In the genomic region with DNA sequence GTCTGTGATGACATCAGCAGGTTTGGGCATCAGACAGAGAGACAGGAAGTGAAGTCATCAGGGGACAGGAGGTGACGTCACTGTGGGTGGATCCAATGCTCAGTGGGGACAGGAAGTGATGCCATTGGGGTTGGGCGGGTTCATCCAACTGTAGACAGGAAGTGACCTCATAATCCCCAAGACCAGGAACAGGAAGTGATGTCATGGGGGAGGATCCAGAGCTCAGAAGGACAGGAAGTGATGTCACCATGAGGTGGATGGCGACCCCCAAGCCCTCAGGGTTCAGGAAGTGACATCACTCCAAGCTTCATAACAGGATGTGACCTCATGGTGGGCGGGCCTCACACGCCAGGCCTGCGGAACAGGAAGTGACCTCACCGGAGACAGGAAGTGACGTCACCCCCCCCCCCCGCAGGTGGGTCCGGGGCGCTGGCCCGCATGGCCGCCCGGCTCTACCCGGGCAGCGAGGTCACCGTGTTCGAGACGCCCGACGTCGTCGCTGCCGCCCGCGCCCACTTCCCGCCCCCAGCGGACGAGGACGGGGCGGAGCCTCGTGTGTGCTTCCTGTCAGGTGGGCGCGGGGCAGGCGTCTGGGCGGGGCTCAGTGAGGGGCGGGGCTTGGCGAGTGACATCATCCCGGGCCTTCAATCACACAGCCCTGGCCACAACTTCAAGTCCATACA, we compare ENCODE assay signal across 9 mouse cellular contexts. TPM values are rescaled to one million over a fixed set of nuclear protein-coding genes. Genes with fewer than 3 reads are reported as not detected.
DNase-seq lines count a peak whose midpoint lies in the region; ATAC-seq and TF ChIP-seq lines count a peak whose summit lies in the region.
"Had no signal": no experiment of that assay in that cellular context is flagged by ENCODE, and none has a peak within 500 bp of the region (broad histone marks: within the 10 kb centered on the region; RNA-seq: fewer than 3 reads in every experiment).

No protein-coding gene starts in this region.

- H3K36me3 ChIP-seq in lung, embryonic 14.5 days (ENCODE audit: insufficient read depth), result no peaks in the 10 kb centered on the region
- H3K36me3 ChIP-seq in hindbrain, postnatal 0 days (ENCODE audit: insufficient read depth, low read length), result no peaks in the 10 kb centered on the region
- H3K36me3 ChIP-seq in neural tube, embryonic 12.5 days, result peaks cover 43% of the 10 kb centered on the region

- no peaks in the 10 kb centered on the region for H3K27me3 ChIP-seq in lung, embryonic 14.5 days (ENCODE audit: insufficient read depth, low read length)
- no peaks in the 10 kb centered on the region for H3K27me3 ChIP-seq in hindbrain, postnatal 0 days (ENCODE audit: insufficient read depth, low read length)
- no peaks in the 10 kb centered on the region for H3K27me3 ChIP-seq in neural tube, embryonic 12.5 days (replicated peaks)

- TF ChIP-seq CTCF in lung, embryonic 14.5 days (IDR thresholded peaks at IDR 0.05; ENCODE audit: low read depth), result no peak
- no peak for TF ChIP-seq CTCF in hindbrain, postnatal 0 days (IDR thresholded peaks at IDR 0.05; ENCODE audit: low read depth)

- no peaks in the 10 kb centered on the region for H3K4me1 ChIP-seq in lung, embryonic 14.5 days (ENCODE audit: insufficient read depth)
- no peaks in the 10 kb centered on the region for H3K4me1 ChIP-seq in hindbrain, postnatal 0 days (ENCODE audit: insufficient read depth, low read length)
- H3K4me1 ChIP-seq in neural tube, embryonic 12.5 days, result no peaks in the 10 kb centered on the region

- peak; percentile 20 for DNase-seq in lung, embryonic 14.5 days
- no peak for DNase-seq in lung, postnatal 36 days
- peak; percentile 12 for DNase-seq in NIH3T3 (ENCODE audit: low read depth)
- DNase-seq in hindbrain, postnatal 0 days (ENCODE audit: low spot score), result peak; percentile 1
- no peak for DNase-seq in gastrocnemius, adult 8-10 months (ENCODE audit: low spot score in 2 of 2)
- no peak for DNase-seq in cerebellum, adult 9-11 months
- DNase-seq: kidney, postnatal 25 days had no signal

- no peak for ATAC-seq in lung, embryonic 14.5 days (ENCODE audit: insufficient read depth)
- peak; percentile 43 for ATAC-seq in hindbrain, postnatal 0 days
- ATAC-seq in neural tube, embryonic 12.5 days (ENCODE audit: low FRiP score, low read depth), result peak; percentile 34

- H3K27ac ChIP-seq in lung, embryonic 14.5 days (ENCODE audit: low read depth), result no peak overlapping the region
- H3K27ac ChIP-seq in hindbrain, postnatal 0 days, result no peak overlapping the region
- no peak overlapping the region for H3K27ac ChIP-seq in neural tube, embryonic 12.5 days

- H3K4me2 ChIP-seq in lung, embryonic 14.5 days, result no peak overlapping the region
- no peak overlapping the region for H3K4me2 ChIP-seq in hindbrain, postnatal 0 days (ENCODE audit: low read depth, low read length)
- H3K4me2 ChIP-seq in neural tube, embryonic 12.5 days (replicated peaks), result no peak overlapping the region

- no peak overlapping the region for H3K9ac ChIP-seq in lung, embryonic 14.5 days
- H3K9ac ChIP-seq in hindbrain, postnatal 0 days (replicated peaks; ENCODE audit: low read length), result no peak overlapping the region
- no peak overlapping the region for H3K9ac ChIP-seq in neural tube, embryonic 12.5 days

- 94% methylated on average over 39 of the region's 39 CpGs for WGBS in lung, embryonic 14.5 days
- 95% methylated on average over 37 of the region's 39 CpGs for WGBS in hindbrain, postnatal 0 days
- WGBS in neural tube, embryonic 12.5 days, result 96% methylated on average over 39 of the region's 39 CpGs

- no peak overlapping the region for H3K4me3 ChIP-seq in lung, embryonic 14.5 days (ENCODE audit: low read depth, low read length)
- H3K4me3 ChIP-seq in hindbrain, postnatal 0 days (ENCODE audit: low read length), result no peak overlapping the region
- no peak overlapping the region for H3K4me3 ChIP-seq in neural tube, embryonic 12.5 days

- peaks cover 53% of the 10 kb centered on the region for H3K9me3 ChIP-seq in lung, embryonic 14.5 days (ENCODE audit: low read depth, low read length)
- H3K9me3 ChIP-seq in hindbrain, postnatal 0 days (ENCODE audit: low read length), result peaks cover 17% of the 10 kb centered on the region
- peaks cover 51% of the 10 kb centered on the region for H3K9me3 ChIP-seq in neural tube, embryonic 12.5 days

RNA-seq across cellular contexts. Expression of gene Asmt, which starts 3.6 kb away (rescaled TPM):
- not detected in 2 replicates for polyA plus RNA-seq in lung, embryonic 14.5 days (2014; fragmentation: Nextera tagmentation; extraction: Ambion mirVana)
- total RNA-seq in hindbrain, postnatal 0 days (2014; rRNA removed), result not detected in 2 replicates
- polyA plus RNA-seq in hindbrain, postnatal 0 days (2015; fragmentation: Nextera tagmentation; extraction: Ambion mirVana), result not detected in 2 replicates
- not detected in 2 replicates for polyA plus RNA-seq in neural tube, embryonic 12.5 days (2016; fragmentation: Nextera tagmentation; extraction: Ambion mirVana)
- total RNA-seq in gastrocnemius, adult 8-10 months (2022), result not detected
- total RNA-seq: megakaryocyte-erythroid progenitor cell, adult 5-6 weeks had no signal

Comparison
In these comparisons a context has a peak if more than half of its experiments do, and no peak if none do; other contexts are left out.
1. DNase-seq: peak in lung, embryonic 14.5 days (single experiment), NIH3T3 (single experiment) and hindbrain, postnatal 0 days (single experiment); none in lung, postnatal 36 days (single experiment), gastrocnemius, adult 8-10 months (0 of 2) and cerebellum, adult 9-11 months (single experiment).